Mouse (Mus musculus): ENCODE measurements around the gene Tiam1.

- TF ChIP-seq GATA1 (IDR thresholded peaks at IDR 0.05; ENCODE audit: borderline replicate concordance, low read length) (no peak), FLI1 (IDR thresholded peaks at IDR 0.05; ENCODE audit: low read length) (no peak)
Observed at GRCm38 (mm10) chr16:89980075-89980744, 163.4 kb downstream of the Tiam1 start.

Measured in megakaryocyte, embryonic 14.5 days (primary cell).